Mouse (Mus musculus): ENCODE results near the gene Negr1.

DNA sequence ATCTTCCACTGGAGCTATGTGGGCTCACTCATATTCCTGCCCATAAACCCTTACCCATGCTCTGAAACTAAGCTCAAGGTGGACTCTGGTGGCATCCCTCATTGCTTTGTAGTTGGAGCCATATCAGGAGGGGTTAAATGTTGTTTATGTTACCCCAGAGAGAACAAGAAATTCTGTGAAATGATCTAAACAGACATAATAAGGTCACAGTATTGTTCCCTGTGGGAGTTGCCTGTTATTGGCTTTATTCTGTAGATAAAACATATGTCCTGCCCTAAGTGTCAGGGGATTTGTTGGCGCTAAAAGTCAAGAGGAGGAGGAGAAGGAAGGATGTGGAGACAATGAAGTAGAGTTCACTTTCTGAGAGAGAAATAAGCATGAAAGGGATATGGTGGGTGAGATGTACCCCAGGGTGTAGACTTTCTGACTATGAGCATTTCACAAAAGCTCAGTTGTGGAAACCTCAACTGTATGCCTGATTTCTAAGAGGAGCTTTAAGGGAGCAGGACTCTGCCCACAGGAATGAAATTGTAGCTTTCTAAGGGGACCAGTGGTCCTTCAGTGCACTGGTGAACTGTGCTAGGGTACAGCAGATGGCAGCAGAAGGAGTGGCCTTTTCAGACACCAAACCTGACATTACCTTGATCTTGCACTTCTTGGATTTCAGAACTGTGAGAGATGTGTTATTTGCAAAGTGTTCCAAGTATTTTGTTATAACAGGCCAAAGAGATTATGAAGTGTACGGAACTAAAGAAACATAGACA, 368.3 kb downstream of the Negr1 start:
- no peak for TF ChIP-seq NANOG (IDR thresholded peaks at IDR 0.05; ENCODE audit: borderline replicate concordance, low read length)
- TF ChIP-seq CTCF (conservative IDR thresholded peaks at IDR 0.05; ENCODE audit: low read length) = no peak
